Mouse (Mus musculus) embryonic facial prominence, embryonic 12.5 days (tissue): ENCODE measurements around the gene Acad9. TPM values are rescaled to one million over a fixed set of nuclear protein-coding genes. Genes with fewer than 3 reads are reported as not detected.

Experiments
- ATAC-seq: fragments of 200-750 bp; cut with Nextera tagmentation; 2 replicates; pipeline ENCODE4 v1.8.0; 2017; ENCODE audit not compliant: insufficient number of reproducible peaks, insufficient read depth, low FRiP score, low TSS enrichment
- H3K27ac ChIP-seq: fragments of 300-500 bp; sonication (generic); 2 replicates; pipeline ENCODE4 v1.5.1; 2016; ENCODE audit warnings: mild to moderate bottlenecking
- H3K27me3 ChIP-seq: fragments of 300-500 bp; sonication (generic); 2 replicates; pipeline ENCODE4 v1.6.1; 2016; ENCODE audit warnings: mild to moderate bottlenecking, moderate library complexity
- H3K36me3 ChIP-seq: fragments of 300-500 bp; sonication (generic); 2 replicates; pipeline ENCODE4 v1.6.1; 2016; ENCODE audit warnings: mild to moderate bottlenecking
- H3K4me1 ChIP-seq: fragments of 300-500 bp; sonication (generic); 2 replicates; pipeline ENCODE4 v1.6.1; 2016
- H3K4me2 ChIP-seq: fragments of 300-500 bp; sonication (generic); replicated peaks from 2 replicates; pipeline ENCODE4 v1.6.1; 2016; ENCODE audit warnings: mild to moderate bottlenecking, moderate library complexity
- H3K4me3 ChIP-seq: fragments of 300-500 bp; sonication (generic); 2 replicates; pipeline ENCODE4 v1.5.1; 2016; ENCODE audit warnings: mild to moderate bottlenecking
- H3K9ac ChIP-seq: fragments of 300-500 bp; sonication (generic); 2 replicates; pipeline ENCODE4 v1.6.1; 2016; ENCODE audit warnings: mild to moderate bottlenecking, moderate library complexity
- H3K9me3 ChIP-seq: fragments of 300-500 bp; sonication (generic); 2 replicates; pipeline ENCODE4 v1.6.1; 2016; ENCODE audit warnings: mild to moderate bottlenecking, moderate library complexity
- WGBS: fragments of 180-500 bp; shearing (Covaris S2); methylation state at CpG from one replicate; pipeline ENCODE4 v1.1.7; 2016; 5-methylcytosine and 5-hydroxymethylcytosine counted together
- polyA plus RNA-seq: library from polyadenylated mRNA; unstranded; fragments of >200 nt; fragmentation: Nextera tagmentation; extraction: Ambion mirVana; gene quantifications from 2 replicates; pipeline ENCODE4 v1.2.1, GENCODE M21; 2016

The Acad9 gene
- 97.9 and 98.3 TPM in 2 replicates for polyA plus RNA-seq

- ATAC-seq, result peak; percentile 95
- H3K4me3 ChIP-seq, result peak within 1 kb of the TSS; percentile 88
- WGBS, result under 1% methylated on average over 49 of the region's 49 CpGs
- 0 out of 2 replicates have a peak, but pooled peaks cover 10% of the 10 kb centered on the region for H3K27me3 ChIP-seq
- H3K4me2 ChIP-seq, result peak within 1 kb of the TSS; percentile 81
- peaks cover 13% of the 10 kb centered on the region for H3K4me1 ChIP-seq
- 0 out of 2 replicates have a peak within 1 kb of the TSS, but pooled peaks have one; percentile 52 for H3K27ac ChIP-seq
- peak within 1 kb of the TSS; percentile 73 for H3K9ac ChIP-seq
- H3K9me3 ChIP-seq, result no peaks in the 10 kb centered on the region
- H3K36me3 ChIP-seq, result peaks cover 6% of the 10 kb centered on the region; the same call in 1 of the 2 replicates
These were observed at the start of gene Acad9 for GRCm38 (mm10) chr3:36065843-36066651. Gene Acad9, plus strand, starts transcription at chr3:36065979.

GRCm38 (mm10) chr3:36025732-36026131 is 40.0 kb upstream of the Acad9 start:
- Histone ChIP-seq H3K4me2 (no peak overlapping the region), H3K27me3 (no peaks in the 10 kb centered on the region), H3K4me1 (no peaks in the 10 kb centered on the region), H3K9ac (no peak overlapping the region), H3K4me3 (no peak overlapping the region), H3K36me3 (no peaks in the 10 kb centered on the region), H3K27ac (no peak overlapping the region), H3K9me3 (no peaks in the 10 kb centered on the region)
- ATAC-seq, result no peak
- 85% methylated on average over 6 of the region's 6 CpGs for WGBS

GRCm38 (mm10) chr3:36029993-36030392 is 35.8 kb upstream of the Acad9 start:
- Histone ChIP-seq H3K27ac (no peak overlapping the region), H3K4me3 (no peak overlapping the region), H3K27me3 (no peaks in the 10 kb centered on the region), H3K9me3 (no peaks in the 10 kb centered on the region), H3K36me3 (no peaks in the 10 kb centered on the region), H3K4me2 (no peak overlapping the region), H3K9ac (no peak overlapping the region), H3K4me1 (no peaks in the 10 kb centered on the region)
- WGBS, result 86% methylated on average over 4 of the region's 4 CpGs
- no peak for ATAC-seq

GRCm38 (mm10) chr3:36031740-36032510 is 33.9 kb upstream of the Acad9 start:
- Histone ChIP-seq H3K4me3 (no peak overlapping the region), H3K27me3 (no peaks in the 10 kb centered on the region), H3K9me3 (no peaks in the 10 kb centered on the region), H3K36me3 (no peaks in the 10 kb centered on the region), H3K4me1 (no peaks in the 10 kb centered on the region), H3K9ac (no peak overlapping the region), H3K27ac (no peak overlapping the region), H3K4me2 (no peak overlapping the region)
- no peak for ATAC-seq
- WGBS, result 68% methylated on average over 6 of the region's 6 CpGs

- H3K9ac ChIP-seq, result no peak overlapping the region
- no peaks in the 10 kb centered on the region for H3K9me3 ChIP-seq
- H3K36me3 ChIP-seq, result no peaks in the 10 kb centered on the region
These were observed 21.3 kb upstream of the Acad9 start for GRCm38 (mm10) chr3:36044520-36044919.

GRCm38 (mm10) chr3:36045086-36045485 is 20.7 kb upstream of the Acad9 start:
- no peaks in the 10 kb centered on the region for H3K4me1 ChIP-seq
- ATAC-seq, result no peak
- WGBS, result 78% methylated on average over 4 of the region's 4 CpGs
- no peak overlapping the region for H3K4me2 ChIP-seq
- H3K9ac ChIP-seq, result no peak overlapping the region
- no peaks in the 10 kb centered on the region for H3K36me3 ChIP-seq
- no peak overlapping the region for H3K4me3 ChIP-seq
- H3K9me3 ChIP-seq, result no peaks in the 10 kb centered on the region
- no peaks in the 10 kb centered on the region for H3K27me3 ChIP-seq
- no peak overlapping the region for H3K27ac ChIP-seq

More at GRCm38 (mm10) chr3:36044520-36044919, 21.3 kb upstream of the Acad9 start:
- Histone ChIP-seq H3K4me3 (no peak overlapping the region), H3K4me2 (no peak overlapping the region), H3K27ac (no peak overlapping the region), H3K27me3 (no peaks in the 10 kb centered on the region), H3K4me1 (no peaks in the 10 kb centered on the region)
- ATAC-seq, result no peak

GRCm38 (mm10) chr3:36049106-36049505 is 16.7 kb upstream of the Acad9 start:
- 72% methylated on average over 1 of the region's 1 CpGs for WGBS
- H3K4me2 ChIP-seq, result no peak overlapping the region
- no peaks in the 10 kb centered on the region for H3K27me3 ChIP-seq
- H3K27ac ChIP-seq, result no peak overlapping the region
- no peak overlapping the region for H3K9ac ChIP-seq
- H3K4me1 ChIP-seq, result no peaks in the 10 kb centered on the region
- H3K36me3 ChIP-seq, result no peaks in the 10 kb centered on the region
- no peaks in the 10 kb centered on the region for H3K9me3 ChIP-seq
- no peak for ATAC-seq
- H3K4me3 ChIP-seq, result no peak overlapping the region

GRCm38 (mm10) chr3:36053447-36053846 is 12.3 kb upstream of the Acad9 start, which contains the start of gene Ccdc144b:
Gene Ccdc144b, minus strand, starts transcription at chr3:36053547.
- Histone ChIP-seq H3K4me1 (no peaks in the 10 kb centered on the region), H3K9me3 (no peaks in the 10 kb centered on the region), H3K4me2 (no peak within 1 kb of the TSS), H3K27me3 (no peaks in the 10 kb centered on the region), H3K36me3 (no peaks in the 10 kb centered on the region), H3K4me3 (no peak within 1 kb of the TSS), H3K27ac (no peak within 1 kb of the TSS), H3K9ac (no peak within 1 kb of the TSS)
- no peak for ATAC-seq
- WGBS, result 92% methylated on average over 6 of the region's 6 CpGs

GRCm38 (mm10) chr3:36060096-36060850 is 5.5 kb upstream of the Acad9 start:
- Histone ChIP-seq H3K4me3 (no peak overlapping the region), H3K36me3 (no peaks in the 10 kb centered on the region), H3K9me3 (no peaks in the 10 kb centered on the region), H3K9ac (no peak overlapping the region), H3K27me3 (0 out of 2 replicates have a peak, but pooled peaks cover 10% of the 10 kb centered on the region), H3K4me1 (no peaks in the 10 kb centered on the region), H3K4me2 (no peak overlapping the region), H3K27ac (no peak overlapping the region)
- WGBS, result 34% methylated on average over 8 of the region's 8 CpGs
- ATAC-seq, result no peak

GRCm38 (mm10) chr3:36064592-36065061 is 1.2 kb upstream of the Acad9 start:
- ATAC-seq, result no peak
- 88% methylated on average over 1 of the region's 1 CpGs for WGBS
- H3K4me2 ChIP-seq, result no peak overlapping the region
- H3K9ac ChIP-seq, result no peak overlapping the region
- H3K36me3 ChIP-seq, result no peaks in the 10 kb centered on the region
- H3K9me3 ChIP-seq, result no peaks in the 10 kb centered on the region
- H3K27ac ChIP-seq, result no peak overlapping the region
- H3K4me3 ChIP-seq, result no peak overlapping the region
- H3K27me3 ChIP-seq, result 0 out of 2 replicates have a peak, but pooled peaks cover 10% of the 10 kb centered on the region
- H3K4me1 ChIP-seq, result peaks cover 13% of the 10 kb centered on the region

- Histone ChIP-seq H3K9ac (no peak overlapping the region), H3K9me3 (no peaks in the 10 kb centered on the region), H3K27me3 (0 out of 2 replicates have a peak, but pooled peaks cover 10% of the 10 kb centered on the region), H3K4me2 (peak overlapping the region; percentile 81), H3K27ac (no peak overlapping the region), H3K4me3 (peak overlapping the region; percentile 88), H3K4me1 (peaks cover 13% of the 10 kb centered on the region), H3K36me3 (0 out of 2 replicates have a peak, but pooled peaks cover 4% of the 10 kb centered on the region)
- no peak for ATAC-seq
- 93% methylated on average over 2 of the region's 2 CpGs for WGBS
These were observed 613 bp upstream of the Acad9 start for GRCm38 (mm10) chr3:36065166-36065565.
